Mouse (Mus musculus) neural tube, embryonic 14.5 days (tissue): ENCODE data around the gene Arl3. TPM values are rescaled to one million over a fixed set of nuclear protein-coding genes. Genes with fewer than 3 reads are reported as not detected.

ENCODE experiments used
- ATAC-seq: fragments of 200-750 bp; cut with Nextera tagmentation; 2 replicates; pipeline ENCODE4 v1.8.0; 2017; ENCODE audit warnings: low read depth, mild to moderate bottlenecking, moderate TSS enrichment, moderate library complexity
- H3K27ac ChIP-seq: fragments of 300-500 bp; sonication (generic); 2 replicates; pipeline ENCODE4 v1.5.1; 2014; ENCODE audit warnings: low read depth, mild to moderate bottlenecking, control low read depth, low read length, moderate library complexity, mixed read lengths
- H3K27me3 ChIP-seq: fragments of 300-500 bp; sonication (generic); 2 replicates; pipeline ENCODE4 v1.6.1; 2014; ENCODE audit warnings: low read length; ENCODE audit not compliant: control insufficient read depth, insufficient read depth
- H3K36me3 ChIP-seq: fragments of 300-500 bp; sonication (generic); 2 replicates; pipeline ENCODE4 v1.6.1; 2014; ENCODE audit warnings: low read length, mixed read lengths; ENCODE audit not compliant: control insufficient read depth, insufficient read depth
- H3K4me1 ChIP-seq: fragments of 300-500 bp; sonication (generic); 2 replicates; pipeline ENCODE4 v1.6.1; 2014; ENCODE audit warnings: low read length; ENCODE audit not compliant: control insufficient read depth, insufficient read depth
- H3K4me2 ChIP-seq: fragments of 300-500 bp; sonication (generic); 2 replicates; pipeline ENCODE4 v1.6.1; 2014; ENCODE audit warnings: mild to moderate bottlenecking, low read depth, low read length, control low read depth
- H3K4me3 ChIP-seq: fragments of 300-500 bp; sonication (generic); 2 replicates; pipeline ENCODE4 v1.5.1; 2014; ENCODE audit warnings: low read depth, low read length, control low read depth, mixed read lengths
- H3K9ac ChIP-seq: fragments of 300-500 bp; sonication (generic); replicated peaks from 2 replicates; pipeline ENCODE4 v1.6.1; 2014; ENCODE audit warnings: low read depth, mild to moderate bottlenecking, control low read depth, low read length, mixed read lengths
- H3K9me3 ChIP-seq: fragments of 300-500 bp; sonication (generic); 2 replicates; pipeline ENCODE4 v1.6.1; 2016; ENCODE audit warnings: low read length; ENCODE audit not compliant: control insufficient read depth
- WGBS: fragments of 180-500 bp; shearing (Covaris S2); extraction: QIAGEN DNeasy Blood & Tissue Kit; methylation state at CpG from one replicate; pipeline ENCODE4 v1.1.7; 2014; 5-methylcytosine and 5-hydroxymethylcytosine counted together
- polyA plus RNA-seq: library from polyadenylated mRNA; unstranded; fragments of >200 nt; fragmentation: Nextera tagmentation; extraction: Ambion mirVana; gene quantifications from 2 replicates; pipeline ENCODE4 v1.2.1, GENCODE M21; 2014

Arl3 gene
- polyA plus RNA-seq, 1 experiment from 2014 or later: 160 TPM

- H3K4me2 ChIP-seq: no peak overlapping the region
- WGBS: 36% methylated on average over 10 of the region's 10 CpGs
- no peak overlapping the region for H3K9ac ChIP-seq
- no peaks in the 10 kb centered on the region for H3K9me3 ChIP-seq
- H3K4me1 ChIP-seq: no peaks in the 10 kb centered on the region; the same call in 1 of the 2 replicates
- no peak overlapping the region for H3K4me3 ChIP-seq
- H3K27ac ChIP-seq: peak overlapping the region; percentile 41
- no peaks in the 10 kb centered on the region for H3K27me3 ChIP-seq
- H3K36me3 ChIP-seq: peaks cover 25% of the 10 kb centered on the region
- ATAC-seq: no peak
These were observed 24.9 kb downstream of the Arl3 start for GRCm38 (mm10) chr19:46548110-46548509.

GRCm38 (mm10) chr19:46547565-46547964, 25.4 kb downstream of the Arl3 start:
- H3K4me3 ChIP-seq: no peak overlapping the region
- H3K4me1 ChIP-seq: no peaks in the 10 kb centered on the region
- peaks cover 25% of the 10 kb centered on the region for H3K36me3 ChIP-seq
- no peaks in the 10 kb centered on the region for H3K27me3 ChIP-seq
- no peak for ATAC-seq
- WGBS: 61% methylated on average over 6 of the region's 6 CpGs
- no peaks in the 10 kb centered on the region for H3K9me3 ChIP-seq
- H3K27ac ChIP-seq: peak overlapping the region; percentile 41
- no peak overlapping the region for H3K9ac ChIP-seq
- H3K4me2 ChIP-seq: no peak overlapping the region

- peaks cover 18% of the 10 kb centered on the region for H3K36me3 ChIP-seq
- H3K27me3 ChIP-seq: no peaks in the 10 kb centered on the region
- H3K4me3 ChIP-seq: no peak overlapping the region
- H3K27ac ChIP-seq: no peak overlapping the region
- no peak overlapping the region for H3K4me2 ChIP-seq
- no peaks in the 10 kb centered on the region for H3K4me1 ChIP-seq
- ATAC-seq: no peak
- H3K9ac ChIP-seq: no peak overlapping the region
- 83% methylated on average over 8 of the region's 8 CpGs for WGBS
- no peaks in the 10 kb centered on the region for H3K9me3 ChIP-seq
These were observed 30.2 kb downstream of the Arl3 start for GRCm38 (mm10) chr19:46542750-46543149.

GRCm38 (mm10) chr19:46538213-46538612, 34.8 kb downstream of the Arl3 start:
- ATAC-seq: no peak
- Histone ChIP-seq H3K27me3 (no peaks in the 10 kb centered on the region), H3K36me3 (peaks cover 18% of the 10 kb centered on the region), H3K9ac (no peak overlapping the region), H3K9me3 (no peaks in the 10 kb centered on the region), H3K4me3 (no peak overlapping the region), H3K27ac (no peak overlapping the region), H3K4me1 (peaks cover 5% of the 10 kb centered on the region), H3K4me2 (no peak overlapping the region)
- WGBS: 91% methylated on average over 6 of the region's 6 CpGs

GRCm38 (mm10) chr19:46537357-46537756, 35.6 kb downstream of the Arl3 start:
- Histone ChIP-seq H3K36me3 (peaks cover 17% of the 10 kb centered on the region), H3K27ac (no peak overlapping the region), H3K27me3 (no peaks in the 10 kb centered on the region), H3K9me3 (no peaks in the 10 kb centered on the region), H3K4me2 (no peak overlapping the region), H3K9ac (no peak overlapping the region), H3K4me3 (no peak overlapping the region), H3K4me1 (peaks cover 13% of the 10 kb centered on the region)
- no peak for ATAC-seq
- WGBS: 94% methylated on average over 9 of the region's 9 CpGs

GRCm38 (mm10) chr19:46534542-46535098, 38.4 kb downstream of the Arl3 start:
- H3K27ac ChIP-seq: no peak overlapping the region
- H3K4me3 ChIP-seq: no peak overlapping the region
- ATAC-seq: no peak
- H3K9me3 ChIP-seq: no peaks in the 10 kb centered on the region
- no peak overlapping the region for H3K4me2 ChIP-seq
- no peaks in the 10 kb centered on the region for H3K27me3 ChIP-seq
- peaks cover 40% of the 10 kb centered on the region for H3K4me1 ChIP-seq
- 31% methylated on average over 6 of the region's 6 CpGs for WGBS
- H3K9ac ChIP-seq: no peak overlapping the region
- no peaks in the 10 kb centered on the region for H3K36me3 ChIP-seq

GRCm38 (mm10) chr19:46533525-46533924, 39.5 kb downstream of the Arl3 start:
- H3K27ac ChIP-seq: peak overlapping the region; percentile 44; the same call in 1 of the 2 replicates
- 55% methylated on average over 5 of the region's 5 CpGs for WGBS
- H3K9me3 ChIP-seq: no peaks in the 10 kb centered on the region
- H3K36me3 ChIP-seq: no peaks in the 10 kb centered on the region
- no peak overlapping the region for H3K9ac ChIP-seq
- H3K4me3 ChIP-seq: no peak overlapping the region
- no peak overlapping the region for H3K4me2 ChIP-seq
- peaks cover 51% of the 10 kb centered on the region for H3K4me1 ChIP-seq
- H3K27me3 ChIP-seq: no peaks in the 10 kb centered on the region
- no peak for ATAC-seq

- Histone ChIP-seq H3K4me2 (no peak overlapping the region), H3K4me1 (peaks cover 56% of the 10 kb centered on the region), H3K9me3 (no peaks in the 10 kb centered on the region), H3K4me3 (no peak overlapping the region), H3K27ac (peak overlapping the region; percentile 44; the same call in 1 of the 2 replicates), H3K9ac (no peak overlapping the region), H3K36me3 (no peaks in the 10 kb centered on the region), H3K27me3 (no peaks in the 10 kb centered on the region)
- 37% methylated on average over 4 of the region's 4 CpGs for WGBS
- no peak for ATAC-seq
These were observed 39.9 kb downstream of the Arl3 start for GRCm38 (mm10) chr19:46533066-46533465.

GRCm38 (mm10) chr19:46532031-46532688, 40.8 kb downstream of the Arl3 start:
- H3K4me2 ChIP-seq: no peak overlapping the region
- no peaks in the 10 kb centered on the region for H3K27me3 ChIP-seq
- H3K27ac ChIP-seq: peak overlapping the region; percentile 57
- no peaks in the 10 kb centered on the region for H3K9me3 ChIP-seq
- ATAC-seq: no peak
- peaks cover 62% of the 10 kb centered on the region for H3K4me1 ChIP-seq
- H3K9ac ChIP-seq: no peak overlapping the region
- no peak overlapping the region for H3K4me3 ChIP-seq
- 11% methylated on average over 10 of the region's 10 CpGs for WGBS
- no peaks in the 10 kb centered on the region for H3K36me3 ChIP-seq
